Mouse (Mus musculus): Measurements from ENCODE around the gene Plcb1.
A peak's percentile ranks its signal among the peaks of the same experiment; 100 is the strongest.

The Plcb1 gene

DNA sequence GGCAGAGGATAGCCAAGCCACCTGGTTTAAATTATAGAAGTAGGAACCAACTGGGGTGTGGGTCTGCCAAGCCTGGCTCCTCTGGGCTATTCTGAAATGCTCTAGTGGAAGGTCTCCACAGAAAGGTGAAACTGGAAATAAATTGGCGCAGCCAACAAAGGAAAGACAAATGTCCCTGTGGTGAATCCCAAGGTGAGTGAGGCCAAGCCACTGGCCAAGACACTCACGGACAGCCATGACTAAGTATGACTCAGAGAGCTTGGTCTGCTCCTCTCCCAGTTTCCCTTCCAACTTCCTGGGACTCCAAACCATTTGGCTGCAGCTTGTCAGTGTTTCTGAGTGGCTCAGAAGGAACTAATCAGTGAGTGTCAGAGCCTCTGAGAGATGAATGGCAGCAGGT, 126.7 kb downstream of the Plcb1 start:
- no peak for DNase-seq (ENCODE audit: low spot score in 2 of 2)

DNA sequence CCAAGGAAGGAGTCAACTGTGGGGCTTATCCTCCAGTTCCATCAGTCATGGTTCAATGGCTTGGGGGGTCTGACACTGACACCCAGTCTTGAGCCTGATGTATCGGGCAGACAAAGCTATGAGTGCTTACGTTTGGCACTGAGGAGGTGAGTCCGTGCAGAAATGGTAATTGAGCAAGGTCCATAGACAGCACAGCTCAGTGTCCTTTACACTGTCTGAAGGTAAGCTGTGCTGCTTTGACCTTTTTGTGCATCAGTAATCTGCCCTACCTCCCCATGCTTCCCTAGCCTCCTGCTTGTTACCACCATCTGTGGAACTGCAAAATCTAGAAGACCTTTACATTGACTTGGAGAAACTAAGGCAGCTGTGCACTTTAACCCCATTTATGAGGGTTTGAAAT, 127.7 kb downstream of the Plcb1 start:
- no peak for DNase-seq (ENCODE audit: low spot score in 2 of 2)

DNA sequence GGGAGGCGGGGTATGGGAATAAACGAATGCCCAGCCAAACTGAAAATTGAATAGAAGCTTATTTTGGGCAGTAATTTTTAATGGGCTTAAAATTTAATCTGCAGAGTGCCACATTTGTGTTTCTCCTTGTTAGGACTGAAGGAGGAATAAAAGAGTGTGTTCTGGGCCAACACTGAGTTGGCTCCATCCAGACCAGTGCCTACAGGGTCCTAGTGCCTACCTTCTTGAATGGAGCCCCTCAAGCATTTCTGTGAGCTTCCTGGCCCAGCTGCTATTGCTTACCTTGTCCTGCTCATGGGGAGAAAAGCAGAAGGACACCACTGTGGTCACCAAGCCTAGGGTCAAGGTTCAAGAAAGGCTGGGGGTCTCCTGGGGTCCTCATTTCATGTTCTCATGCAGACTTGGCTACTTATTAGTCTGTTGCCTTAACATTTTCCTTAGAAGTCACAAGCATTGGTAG, 128.3 kb downstream of the Plcb1 start:
- DNase-seq (ENCODE audit: low spot score in 2 of 2): no peak

DNA sequence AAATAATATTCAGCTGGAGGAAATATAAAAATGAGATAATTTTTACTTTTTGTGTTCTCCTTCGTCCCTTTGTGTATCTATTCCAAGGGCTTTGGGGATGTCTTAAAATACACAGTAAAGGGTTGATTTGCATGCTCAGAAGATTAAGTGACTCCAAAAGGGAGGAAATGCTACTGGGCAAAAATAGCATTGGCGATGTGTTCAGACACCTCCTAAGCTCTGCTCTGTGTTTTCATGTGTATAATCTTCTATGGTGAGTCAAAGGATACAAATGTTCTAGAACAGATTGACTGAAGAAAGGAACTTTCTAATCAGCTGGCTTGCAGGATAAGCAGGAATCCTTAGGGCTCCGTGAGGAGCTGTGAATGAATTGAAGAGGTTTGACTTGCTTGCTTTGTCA, 129.2 kb downstream of the Plcb1 start:
- DNase-seq (ENCODE audit: low spot score in 2 of 2): no peak

DNA sequence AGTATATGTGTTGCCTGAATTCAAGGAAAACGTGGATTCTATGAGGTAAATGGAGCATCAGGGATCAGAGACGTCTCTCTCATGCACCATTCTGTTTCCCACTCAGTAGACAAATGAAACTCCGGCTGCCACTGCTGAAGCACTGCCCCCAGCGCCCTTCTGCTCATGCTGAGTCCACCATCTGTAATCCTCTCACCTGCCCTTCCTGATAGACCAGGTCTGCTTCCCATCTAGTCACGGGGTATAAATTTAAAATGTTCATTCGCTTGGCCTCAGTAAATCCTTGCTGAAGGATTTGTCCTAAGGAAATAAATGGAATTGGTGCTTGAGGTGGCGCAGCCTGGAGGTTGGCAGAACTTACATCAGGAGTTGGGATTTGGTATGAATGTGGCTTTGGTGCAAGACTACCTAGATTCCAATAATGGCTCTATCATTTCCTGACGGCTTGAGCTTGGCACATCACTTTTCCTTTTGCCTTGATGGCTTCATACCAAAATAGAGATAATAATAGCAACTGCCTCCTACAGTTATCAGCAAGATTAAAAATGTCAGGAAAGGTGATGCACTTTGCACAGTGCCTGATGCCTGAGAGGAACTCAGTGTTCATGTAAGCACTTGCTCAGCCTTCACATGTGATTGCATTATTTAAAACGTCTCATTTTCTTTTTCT, 134.9 kb downstream of the Plcb1 start:
- DNase-seq (ENCODE audit: low spot score in 2 of 2): no peak

DNA sequence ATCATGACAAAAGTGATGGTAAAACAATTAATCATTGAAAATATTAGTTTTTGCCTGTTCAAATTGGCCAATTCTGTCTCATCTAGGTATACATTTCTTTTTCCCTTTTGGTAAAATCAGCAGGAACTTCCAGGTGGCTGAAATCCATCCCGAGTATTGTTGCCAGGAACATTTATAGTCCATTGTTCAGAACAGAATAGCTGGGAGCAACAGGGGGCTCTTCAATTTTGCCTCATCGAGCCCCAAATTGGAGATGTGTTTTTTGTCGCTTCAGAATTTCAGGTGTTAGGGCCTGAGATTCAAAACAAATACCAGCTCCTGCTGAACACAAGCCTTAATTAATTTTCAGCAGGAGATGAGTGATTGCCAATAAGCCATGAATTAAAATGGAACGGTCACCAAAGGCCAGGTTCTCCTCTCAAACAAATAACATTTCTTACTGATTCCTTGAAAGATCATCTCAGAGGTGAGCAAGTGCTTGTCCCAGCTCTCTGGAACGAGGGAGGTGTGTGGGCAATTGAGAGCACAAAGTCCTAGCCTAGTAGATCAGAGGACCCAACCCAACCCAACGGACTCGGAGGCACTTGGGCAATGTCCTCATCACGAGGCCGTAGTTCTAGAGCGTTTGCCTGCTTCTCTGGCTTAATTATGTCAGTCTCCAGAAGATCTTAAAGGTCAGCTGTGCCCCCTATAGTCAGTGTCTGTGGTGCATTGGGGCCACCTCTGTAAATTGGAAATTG, 136.9 kb downstream of the Plcb1 start:
- no peak for DNase-seq (ENCODE audit: low spot score in 2 of 2)

DNA sequence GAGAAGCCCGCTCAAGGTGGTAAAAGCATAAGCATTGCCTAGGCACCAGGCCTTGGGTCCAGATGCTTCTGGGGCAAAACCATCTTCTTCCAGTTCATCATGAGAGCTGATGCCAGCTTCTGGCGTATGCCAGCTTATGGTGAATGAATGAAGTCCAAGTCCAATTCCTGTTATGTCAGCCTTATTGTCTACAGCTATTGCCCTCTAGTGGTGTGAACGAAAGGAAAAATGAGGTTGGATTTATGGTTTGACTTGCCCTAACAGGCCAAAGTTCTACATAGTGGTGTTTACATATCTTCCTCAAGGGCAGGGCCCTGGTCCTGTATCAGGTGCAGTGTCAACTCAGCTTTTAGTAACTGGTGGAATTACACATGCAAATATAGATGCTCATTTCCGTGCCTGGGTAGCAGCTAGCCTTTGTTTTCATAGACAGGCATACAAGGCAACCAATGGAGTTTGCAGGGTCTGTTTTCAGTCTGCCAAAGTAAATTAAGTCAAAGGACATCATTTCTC, 138.3 kb downstream of the Plcb1 start:
- DNase-seq (ENCODE audit: low spot score in 2 of 2): no peak

DNA sequence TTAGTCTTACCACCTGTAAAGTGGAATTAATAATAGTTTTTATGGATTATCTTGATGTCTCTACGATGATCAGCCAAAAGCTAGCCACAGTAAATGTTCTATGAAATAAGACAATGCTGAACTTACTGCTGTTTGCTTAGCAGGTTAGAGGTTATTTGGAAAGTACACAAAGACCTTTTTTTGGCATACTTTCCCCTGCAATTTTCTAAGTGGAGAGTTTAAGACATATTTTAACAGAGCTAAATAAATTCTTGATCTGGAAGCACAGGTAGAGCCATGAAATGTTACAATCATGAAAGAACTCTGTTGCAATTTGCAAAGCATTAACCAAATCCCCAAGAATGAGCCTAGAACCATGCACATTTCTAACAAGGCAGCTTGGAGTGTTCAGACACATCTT, 140.4 kb downstream of the Plcb1 start:
- DNase-seq (ENCODE audit: low spot score in 2 of 2): no peak

DNA sequence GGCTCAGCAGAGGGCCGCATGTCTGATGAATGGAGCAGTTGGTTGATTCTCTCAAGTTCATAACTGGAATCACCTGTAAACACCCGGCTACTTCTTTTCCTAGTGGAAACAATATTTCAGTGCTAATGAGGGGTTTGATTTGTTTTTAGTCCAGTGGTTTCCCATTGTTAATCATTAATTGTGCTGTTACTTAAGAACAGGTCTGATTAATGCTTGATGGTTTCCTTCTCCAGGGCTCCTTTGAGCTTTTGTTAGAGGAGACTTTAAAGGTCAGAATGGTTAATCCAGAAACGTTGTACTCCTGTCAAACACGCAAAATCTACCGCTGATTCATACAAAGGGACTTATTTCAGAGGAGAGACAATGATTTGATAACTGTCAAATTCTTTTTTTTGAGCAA, 141.2 kb downstream of the Plcb1 start:
- no peak for DNase-seq (ENCODE audit: low spot score in 2 of 2)

DNA sequence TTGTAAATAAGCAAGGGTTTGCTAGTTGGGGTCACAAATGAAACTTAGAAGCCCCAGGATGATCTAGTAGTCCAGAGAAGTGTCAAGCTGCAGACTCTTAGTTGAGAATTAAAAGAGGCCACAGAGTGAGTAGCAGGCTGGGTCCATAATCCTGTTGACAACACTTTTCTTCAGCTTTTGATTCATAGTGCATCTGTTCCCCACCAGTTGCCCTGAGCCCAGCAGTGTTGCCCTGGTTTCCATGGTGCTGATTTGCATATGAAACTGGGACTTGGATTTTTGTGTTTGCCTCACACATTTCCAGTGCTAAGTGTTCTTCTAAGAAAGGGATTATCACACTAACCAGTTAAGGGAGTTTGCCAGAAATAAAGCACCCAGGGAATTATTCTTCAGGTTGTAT, 143.6 kb downstream of the Plcb1 start:
- DNase-seq (ENCODE audit: low spot score in 2 of 2): peak; percentile 56 to 58

DNA sequence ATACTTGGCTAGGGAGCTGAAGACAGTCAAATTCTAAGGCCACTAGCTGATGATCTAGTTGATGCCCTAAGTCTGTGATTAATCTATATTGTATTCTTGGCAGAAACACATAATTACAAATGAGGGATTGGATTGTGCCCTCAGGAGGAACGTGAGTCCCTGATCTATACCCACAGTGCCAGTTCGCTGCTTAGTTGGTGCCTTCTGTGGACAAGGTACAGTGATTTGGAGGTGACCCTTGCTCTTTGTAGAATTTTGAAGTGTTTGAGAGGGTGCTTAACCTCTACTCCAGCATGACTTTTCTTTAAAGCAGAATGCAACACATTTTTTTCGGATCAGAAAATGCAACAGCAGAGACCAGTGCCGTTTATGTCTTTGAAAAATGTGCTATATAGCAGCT, 145.1 kb downstream of the Plcb1 start:
- no peak for DNase-seq (ENCODE audit: low spot score in 2 of 2)

DNA sequence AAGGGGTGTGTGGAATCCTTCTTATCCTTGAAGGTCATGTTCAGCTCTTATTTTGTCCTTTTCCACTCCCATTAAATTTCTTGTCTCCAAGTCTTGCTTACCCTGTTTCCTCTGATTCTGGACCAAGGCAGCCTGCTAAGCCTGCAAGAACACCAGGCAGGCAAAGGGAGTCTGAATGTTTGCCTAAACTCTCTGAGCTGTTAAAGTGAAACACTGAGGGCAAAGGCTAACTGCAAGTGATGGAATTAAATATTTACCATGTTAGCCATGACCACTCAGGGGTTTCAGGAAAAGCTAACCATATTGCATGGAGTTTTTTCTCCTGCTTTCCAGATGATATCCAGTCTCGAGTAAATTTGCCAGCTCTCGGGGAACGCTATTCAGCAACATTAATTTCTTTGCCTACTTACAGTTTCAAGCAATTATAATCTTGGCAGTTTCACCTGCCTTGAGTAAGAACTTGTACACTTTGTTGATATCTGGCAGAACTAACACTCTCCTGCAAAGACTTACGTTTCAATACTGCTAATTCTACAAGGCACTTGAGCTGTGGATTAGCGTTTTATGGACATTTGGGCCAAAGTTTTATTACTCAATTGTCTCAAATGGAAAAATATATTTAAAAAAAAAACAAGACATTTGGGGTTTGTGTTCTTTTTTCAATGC, 146.0 kb downstream of the Plcb1 start:
- no peak for DNase-seq (ENCODE audit: low spot score in 2 of 2)

DNA sequence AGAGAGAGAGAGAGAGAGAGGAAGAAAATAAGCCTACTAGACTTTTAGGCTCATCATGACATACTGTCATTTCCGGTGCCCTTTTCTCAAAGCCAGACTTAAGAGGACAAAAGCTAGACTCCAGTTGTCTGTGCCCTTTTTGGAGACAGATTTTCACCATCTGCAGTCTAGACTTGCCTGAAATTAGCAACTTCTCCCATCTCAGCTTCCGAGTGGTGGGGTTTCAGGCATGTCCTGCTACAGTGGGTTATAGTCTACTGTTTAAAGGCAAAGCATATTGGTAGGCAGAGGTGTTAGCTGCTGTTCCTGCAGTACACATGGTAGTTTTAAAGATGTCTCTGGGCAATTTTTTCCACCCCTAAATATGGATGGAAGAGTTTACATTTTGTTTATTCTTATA, 149.6 kb downstream of the Plcb1 start:
- no peak for DNase-seq (ENCODE audit: low spot score in 2 of 2)

DNA sequence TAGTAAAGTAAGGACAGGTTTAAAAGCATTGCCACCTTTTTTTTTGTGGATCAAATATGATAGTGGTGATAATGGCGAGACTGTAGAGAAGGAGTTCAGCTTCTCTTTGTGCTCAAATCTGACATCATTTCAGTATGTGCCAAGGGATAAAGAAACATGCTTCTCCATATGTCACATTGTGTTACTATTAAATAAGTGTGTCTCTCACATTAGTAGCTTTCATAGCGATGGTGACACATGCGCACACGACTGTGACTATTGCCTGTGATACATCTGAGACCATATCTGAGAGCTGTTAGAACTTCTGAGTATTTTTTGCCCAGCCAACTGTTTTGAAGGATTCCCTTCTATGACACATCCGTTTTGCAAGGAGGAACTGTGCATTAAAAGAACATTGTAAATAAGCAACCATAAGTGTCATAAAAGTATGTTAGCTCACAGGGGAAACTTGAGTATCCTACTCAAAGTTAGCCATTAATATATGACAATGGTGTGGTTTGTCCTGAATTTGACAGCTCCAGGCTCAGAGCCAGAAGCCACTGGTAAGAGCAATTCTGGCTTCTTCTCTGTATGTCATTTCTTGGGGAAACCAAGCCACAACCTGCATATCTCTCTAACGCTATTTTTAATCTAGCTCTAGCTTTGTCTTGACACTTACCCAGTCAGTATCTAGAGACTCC, 150.2 kb downstream of the Plcb1 start:
- DNase-seq (ENCODE audit: low spot score in 2 of 2): no peak

DNA sequence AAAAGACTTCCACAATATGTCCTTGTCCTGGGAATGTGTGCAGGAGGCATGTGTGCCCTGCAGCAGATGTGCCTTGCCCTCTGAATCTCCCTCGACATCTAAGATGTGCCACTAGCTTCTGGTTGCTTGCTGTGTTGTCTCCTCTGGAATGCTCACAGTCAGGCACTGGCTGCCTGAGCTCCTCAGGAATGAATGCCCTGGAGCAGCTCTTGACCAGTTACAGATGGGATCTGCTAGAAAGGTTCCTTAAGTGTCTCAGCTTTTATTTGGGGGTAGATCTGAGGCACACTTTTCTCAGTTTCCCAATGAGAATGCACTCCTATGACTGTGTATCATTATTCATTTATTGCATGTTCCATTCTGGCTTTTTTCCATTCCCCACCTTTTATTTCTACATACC, 151.8 kb downstream of the Plcb1 start:
- DNase-seq (ENCODE audit: low spot score in 2 of 2): no peak

DNA sequence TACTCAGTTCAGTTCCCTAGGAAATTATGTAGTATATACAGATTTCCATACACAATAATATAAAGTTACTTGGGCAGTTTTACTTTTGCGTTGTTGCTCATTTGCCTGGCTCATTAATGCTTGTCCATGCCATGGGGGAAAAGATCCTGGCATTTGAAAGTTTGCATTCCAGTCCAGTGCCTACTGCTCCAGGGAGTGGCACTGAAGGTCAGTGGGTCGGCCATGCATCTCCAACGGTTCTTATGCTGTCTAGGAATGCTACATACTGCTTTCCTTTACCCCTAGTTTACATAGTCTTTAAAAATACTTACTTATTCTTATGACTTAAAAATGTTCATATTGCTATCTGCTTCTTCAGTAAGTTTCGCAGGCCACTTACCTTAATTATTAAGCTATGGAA, 156.2 kb downstream of the Plcb1 start:
- no peak for DNase-seq (ENCODE audit: low spot score in 2 of 2)

DNA sequence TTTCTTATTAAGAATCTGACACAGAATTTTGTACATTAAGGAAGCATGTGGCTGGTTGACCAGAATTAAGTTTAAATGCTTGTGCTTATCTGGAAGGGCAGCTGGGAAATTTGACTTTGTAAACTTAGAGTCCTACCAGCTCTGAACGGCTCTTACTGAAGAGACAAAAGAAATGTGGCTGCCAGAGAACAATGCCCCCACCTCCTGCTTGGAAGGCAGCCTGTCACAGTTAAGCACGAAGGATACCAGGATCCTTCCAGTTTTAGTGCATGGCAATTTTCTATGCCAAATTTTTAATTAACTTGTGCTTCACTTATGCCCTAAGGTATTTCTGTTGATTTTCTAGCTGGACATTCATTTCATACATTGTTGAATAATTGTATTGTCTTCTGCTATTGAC, 157.1 kb downstream of the Plcb1 start:
- DNase-seq (ENCODE audit: low spot score in 2 of 2): no peak

DNA sequence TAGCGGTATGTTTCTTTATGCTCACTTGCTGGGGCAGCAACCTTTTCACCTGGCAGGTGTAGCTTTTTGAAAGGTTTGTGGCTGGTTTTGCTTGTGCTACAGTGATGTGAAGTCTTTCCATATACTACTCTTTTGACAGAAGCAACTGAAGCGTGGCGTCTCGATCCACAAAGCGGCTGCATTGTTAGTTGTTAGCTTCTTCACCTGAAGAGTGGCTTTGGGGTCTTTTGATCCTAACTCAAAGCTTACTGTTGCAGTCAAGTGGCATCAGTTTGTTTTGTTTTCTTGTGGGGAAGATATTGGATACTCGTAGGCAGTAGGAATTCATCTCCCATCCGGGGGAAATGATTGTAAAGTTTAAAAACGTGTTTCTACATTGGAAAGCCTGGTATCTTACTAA, 160.5 kb downstream of the Plcb1 start:
- DNase-seq (ENCODE audit: low spot score in 2 of 2): no peak

DNA sequence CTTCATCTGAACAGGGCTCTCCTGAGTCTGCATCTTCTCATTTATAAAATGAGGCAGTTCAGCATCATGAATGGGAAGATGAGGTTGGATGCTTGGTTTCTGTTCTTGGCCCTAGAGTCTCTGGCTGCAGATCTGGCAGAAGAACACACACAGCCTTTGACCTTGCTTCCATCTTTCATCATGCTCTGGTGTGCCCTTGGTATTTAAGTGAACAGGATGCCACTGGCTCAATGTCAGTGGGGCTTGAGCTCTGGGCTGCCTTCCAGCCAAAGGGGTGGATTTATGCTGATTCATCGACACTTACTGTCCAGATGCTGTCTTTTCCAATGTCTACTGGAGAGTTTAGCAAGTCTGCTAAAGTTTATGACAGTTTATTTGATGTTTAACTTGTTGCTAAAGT, 161.0 kb downstream of the Plcb1 start:
- no peak for DNase-seq (ENCODE audit: low spot score in 2 of 2)

DNA sequence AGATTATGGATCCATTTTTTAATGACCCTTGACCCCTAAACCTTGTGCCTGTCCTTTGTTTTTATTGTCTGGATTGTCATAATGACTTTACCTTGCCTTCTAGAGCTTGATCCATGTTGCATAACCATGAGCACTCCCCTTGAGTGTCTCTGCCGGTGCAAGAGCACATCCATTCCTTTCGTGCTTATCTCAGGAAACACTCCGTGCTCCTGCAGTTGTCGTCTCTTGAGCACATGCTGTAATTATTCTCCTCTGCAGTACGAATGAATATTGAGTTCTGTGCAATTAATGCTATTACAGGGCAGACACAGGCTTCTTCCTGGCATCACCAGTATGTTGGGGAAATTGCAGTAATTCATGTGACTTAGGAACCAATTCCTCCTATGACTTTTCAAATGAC, 166.2 kb downstream of the Plcb1 start:
- DNase-seq (ENCODE audit: low spot score in 2 of 2): no peak

DNA sequence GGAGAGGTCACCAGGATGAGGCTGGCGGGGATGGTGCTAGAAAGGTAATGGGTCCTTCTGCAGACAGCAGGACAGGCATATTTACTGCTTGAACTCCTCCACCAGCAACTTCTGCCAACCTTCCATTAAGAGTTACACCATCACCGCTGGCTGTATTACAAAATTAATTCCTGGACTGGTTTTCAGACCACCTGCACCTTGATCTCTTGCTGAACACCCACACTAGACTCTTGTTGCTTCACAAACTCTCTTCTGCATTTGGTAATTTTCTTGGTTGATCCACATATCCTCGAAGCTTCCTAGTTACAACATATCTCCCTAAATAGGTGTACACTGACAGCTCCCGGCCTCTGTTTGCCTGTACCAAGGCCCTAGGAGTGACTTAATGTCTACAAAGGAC, 170.6 kb downstream of the Plcb1 start:
- DNase-seq (ENCODE audit: low spot score in 2 of 2): no peak

DNA sequence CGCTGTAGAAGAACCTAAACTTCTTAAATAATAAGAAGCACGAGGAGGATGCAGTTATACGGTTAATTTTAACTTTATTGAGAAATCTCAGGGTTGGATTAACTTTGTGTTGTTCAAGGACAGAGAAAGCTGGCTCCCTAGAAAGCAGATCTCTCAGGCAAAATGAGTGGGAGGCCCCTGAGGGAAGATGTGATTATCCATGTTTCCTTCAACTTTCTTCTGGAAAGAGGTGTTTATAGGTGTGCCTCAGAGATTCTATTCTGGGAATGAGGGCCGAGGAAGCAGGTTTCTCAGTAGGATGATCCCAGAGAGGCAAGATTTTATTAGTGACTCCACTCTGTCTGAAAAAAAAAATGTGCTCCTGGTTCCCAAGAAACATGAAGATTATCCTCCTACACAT, 180.3 kb downstream of the Plcb1 start:
- DNase-seq (ENCODE audit: low spot score in 2 of 2): no peak

Measured in right cerebral cortex, adult 2 months (tissue).